Mouse (Mus musculus): ENCODE results near the gene Tesk2. TPM values are rescaled to one million over a fixed set of nuclear protein-coding genes. Genes with fewer than 3 reads are reported as not detected.
A peak's percentile ranks its signal among the peaks of the same experiment; 100 is the strongest.
"Not testable (repeated sequence)": the region's sequence is repeated elsewhere in the genome, so short reads cannot be mapped to it uniquely, and the experiment has no call there.

Tesk2 gene
- polyA plus RNA-seq (2012; rRNA removed) = 14.6 and 21.5 TPM in 2 replicates

DNA sequence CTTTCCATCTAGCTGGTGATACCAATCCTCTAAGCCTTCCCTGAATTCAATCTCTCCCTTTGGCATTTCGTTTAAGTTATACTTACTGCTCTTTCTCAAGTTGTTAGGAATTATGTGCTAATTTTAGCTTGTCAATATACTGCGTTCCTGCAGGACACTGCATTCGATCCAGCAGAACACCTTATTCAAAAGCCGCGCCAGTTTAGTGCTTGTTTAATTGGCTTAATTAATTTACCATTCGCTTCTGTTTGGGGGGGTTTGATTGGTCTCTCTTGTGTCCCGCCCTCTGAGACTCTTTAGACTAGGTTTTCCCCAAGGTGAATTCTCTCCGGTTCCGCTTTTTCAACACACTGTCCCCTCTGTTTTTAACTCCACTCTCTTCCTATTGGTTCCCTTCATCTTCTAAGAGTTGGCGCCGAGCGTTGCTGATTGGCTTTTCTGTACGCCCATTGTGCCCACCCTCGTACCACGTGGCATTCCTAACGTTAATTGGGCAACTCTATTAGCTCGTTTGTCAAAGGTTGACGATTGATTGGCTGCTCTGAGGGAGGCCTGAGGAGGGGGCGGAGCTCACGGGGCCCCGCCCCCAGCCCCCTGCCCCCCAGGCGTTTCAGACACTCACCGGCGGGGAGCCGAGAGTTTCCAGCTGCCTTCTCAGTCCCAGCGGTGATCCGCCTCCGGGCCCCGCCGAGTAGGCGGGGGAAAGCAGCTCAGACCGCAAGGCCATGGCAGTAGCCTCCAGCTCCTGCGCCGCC is at the start of gene Tesk2:
TSS of gene Tesk2 (plus strand) at position 606 of the 755 bp plus-strand sequence.
- DNase-seq (ENCODE audit: low read depth, low spot score) = peak; percentile 98
- WGBS = under 1% methylated on average over 33 of the region's 34 CpGs

DNA sequence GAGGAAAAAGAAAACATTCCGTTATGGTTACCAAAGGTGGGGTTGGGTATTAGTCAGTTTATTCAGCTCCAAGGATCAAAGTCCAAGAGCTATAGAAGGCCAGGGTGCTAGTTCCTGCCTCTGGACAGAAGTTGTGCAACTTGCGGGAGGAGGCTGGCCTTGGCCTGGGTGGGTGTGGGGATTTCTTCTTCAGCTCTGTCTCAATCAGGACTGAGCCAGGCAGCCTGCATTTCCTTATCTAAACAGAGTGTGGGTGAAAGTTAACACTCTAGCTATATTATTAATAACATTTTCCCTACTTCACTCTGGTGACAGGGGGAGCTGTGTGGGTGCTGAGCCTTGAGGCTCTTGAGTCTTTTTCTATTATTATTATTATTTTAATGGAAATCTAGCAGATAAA is 48.0 kb upstream of the Tesk2 start:
- 26% methylated on average over 2 of the region's 2 CpGs for WGBS
- peak; percentile 82 for DNase-seq (ENCODE audit: low read depth, low spot score)

DNA sequence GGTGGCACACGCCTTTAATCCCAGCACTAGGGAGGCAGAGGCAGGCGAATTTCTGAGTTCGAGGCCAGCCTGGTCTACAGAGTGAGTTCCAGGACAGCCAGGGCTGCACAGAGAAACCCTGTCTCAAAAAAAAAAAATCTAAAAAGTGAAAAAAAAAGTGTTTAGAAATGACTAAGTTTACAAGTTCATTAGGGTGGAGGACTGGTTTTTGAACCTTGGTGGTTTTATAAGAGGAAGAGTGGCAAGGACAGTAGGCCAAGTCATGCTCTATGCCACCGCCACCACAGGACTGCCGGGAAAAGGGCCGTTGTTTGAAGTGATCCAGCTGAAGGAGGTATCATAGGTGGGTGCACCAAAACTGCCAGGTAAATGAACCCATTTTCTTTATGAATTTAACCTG is 46.0 kb upstream of the Tesk2 start:
- WGBS = 83% methylated on average over 6 of the region's 6 CpGs
- DNase-seq (ENCODE audit: low read depth, low spot score) = not testable (repeated sequence)

DNA sequence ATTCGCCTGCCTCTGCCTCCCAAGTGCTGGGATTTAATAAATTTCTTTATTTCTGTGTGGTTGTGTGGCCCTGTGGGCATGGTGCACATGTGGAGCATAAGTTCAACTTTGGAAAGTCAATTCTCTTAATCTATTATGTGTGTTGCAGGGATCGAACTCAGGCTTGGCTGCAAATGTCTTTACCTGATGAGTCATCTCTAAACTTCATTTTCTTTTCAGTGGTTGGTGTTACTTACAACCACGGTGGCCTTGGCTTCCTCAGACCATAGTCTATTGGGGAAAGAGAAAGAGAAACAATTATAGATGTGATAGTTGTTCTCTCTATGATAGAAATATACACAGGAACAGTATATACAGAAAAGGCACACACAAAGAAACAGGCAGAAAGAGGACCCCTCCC is 44.7 kb upstream of the Tesk2 start:
- no peak for DNase-seq (ENCODE audit: low read depth, low spot score)
- 65% methylated on average over 3 of the region's 3 CpGs for WGBS

DNA sequence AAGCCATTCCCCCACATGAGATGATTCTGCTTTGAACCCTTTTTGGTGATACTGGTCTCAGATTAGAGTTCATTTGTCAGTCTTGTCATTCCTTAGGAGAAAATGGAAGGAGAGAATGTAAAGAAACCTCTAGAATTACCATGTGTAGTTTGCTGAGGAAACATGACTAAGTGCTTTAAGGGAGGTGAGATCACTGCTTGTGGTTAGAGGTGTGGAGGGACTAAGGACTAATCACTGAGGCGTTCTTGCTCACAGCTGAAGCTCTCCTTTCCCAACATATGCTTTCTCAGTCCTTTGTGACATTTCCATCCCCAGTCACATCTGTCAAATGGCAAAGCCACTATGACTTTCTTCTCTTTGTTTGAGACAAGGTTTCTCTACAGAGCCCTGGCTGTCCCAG is 42.9 kb upstream of the Tesk2 start:
- DNase-seq (ENCODE audit: low read depth, low spot score) = no peak
- 84% methylated on average over 1 of the region's 1 CpGs for WGBS

DNA sequence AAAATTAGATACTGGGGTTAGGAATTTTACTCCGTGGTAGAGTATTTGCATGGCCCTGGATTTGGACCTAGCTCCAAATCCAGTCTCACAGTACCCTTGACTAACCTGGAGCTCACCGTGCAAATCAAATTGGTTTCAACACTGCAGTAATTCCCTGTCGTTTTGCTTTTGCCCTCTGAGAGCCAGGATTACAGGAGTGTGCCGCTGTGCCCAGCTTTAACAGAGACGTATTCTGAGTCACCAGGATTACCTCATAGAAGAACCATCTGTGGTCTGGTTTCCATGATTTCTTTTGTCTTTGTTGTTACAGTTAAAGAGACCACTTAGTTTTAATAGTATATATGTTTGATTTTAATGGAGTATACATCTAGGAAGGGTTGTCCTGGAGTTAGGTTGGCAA is 41.6 kb upstream of the Tesk2 start:
- 45% methylated on average over 5 of the region's 5 CpGs for WGBS
- DNase-seq (ENCODE audit: low read depth, low spot score) = no peak

DNA sequence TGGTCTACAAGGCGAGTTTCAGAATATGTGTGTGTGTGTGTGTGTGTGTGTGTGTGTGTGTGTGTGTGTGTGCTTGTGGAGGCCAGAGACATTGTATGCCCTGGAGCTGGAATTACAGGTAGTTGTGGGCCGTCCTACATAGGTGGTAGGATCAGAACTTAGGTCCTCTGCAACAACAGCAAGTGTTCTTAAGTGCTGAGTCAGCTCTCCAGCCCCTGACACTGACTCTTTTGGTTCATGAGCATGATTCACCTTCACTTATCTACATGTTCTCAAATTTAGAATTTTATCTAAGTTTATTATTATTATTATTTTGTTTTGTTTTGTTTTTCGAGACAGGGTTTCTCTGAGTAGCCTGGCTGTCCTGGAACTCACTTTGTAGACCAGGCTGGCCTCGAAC is 40.2 kb upstream of the Tesk2 start:
- WGBS = 90% methylated on average over 4 of the region's 4 CpGs
- not testable (repeated sequence) for DNase-seq (ENCODE audit: low read depth, low spot score)

DNA sequence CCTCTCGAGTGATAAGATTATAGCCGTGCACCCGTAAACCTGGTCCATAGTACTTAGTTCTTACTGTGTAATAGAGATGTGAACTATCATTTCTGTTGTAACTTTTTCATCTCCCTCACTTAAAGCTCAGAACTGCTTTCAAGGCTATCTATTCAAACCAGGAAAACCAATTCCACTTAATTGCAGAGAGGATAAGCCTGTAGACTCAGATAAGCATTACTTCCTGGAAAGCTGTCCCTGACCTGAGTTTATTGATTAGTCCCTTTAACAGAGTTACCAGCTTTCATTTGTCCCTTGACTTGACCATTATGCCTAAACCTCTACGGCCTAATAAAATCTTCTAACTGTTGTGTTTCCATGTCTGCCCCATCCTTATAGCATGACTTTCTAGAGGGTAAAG is 36.8 kb upstream of the Tesk2 start:
- DNase-seq (ENCODE audit: low read depth, low spot score) = no peak
- whole genome bisulfite sequencing = 48% methylated on average over 4 of the region's 4 CpGs

DNA sequence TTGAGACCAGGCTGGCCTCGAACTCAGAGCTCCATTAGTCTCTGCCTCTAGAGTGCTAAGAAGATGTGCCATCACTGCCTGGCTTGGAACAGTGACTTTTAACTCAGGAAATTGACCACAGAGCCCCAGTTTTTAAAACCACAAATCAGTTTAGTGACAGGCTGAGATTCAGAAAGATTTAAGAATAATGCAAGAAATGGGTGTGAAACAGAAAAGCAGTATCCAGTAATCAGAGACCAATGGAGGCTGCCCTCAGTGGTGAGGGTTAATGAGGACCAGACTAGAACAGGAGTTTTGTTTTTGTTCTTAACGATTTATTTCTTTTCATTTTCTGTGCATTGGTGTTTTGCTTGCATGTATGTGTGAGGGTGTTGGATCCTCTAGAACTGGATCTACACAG is 36.1 kb upstream of the Tesk2 start:
- 78% methylated on average over 2 of the region's 2 CpGs for WGBS
- DNase-seq (ENCODE audit: low read depth, low spot score) = no peak

DNA sequence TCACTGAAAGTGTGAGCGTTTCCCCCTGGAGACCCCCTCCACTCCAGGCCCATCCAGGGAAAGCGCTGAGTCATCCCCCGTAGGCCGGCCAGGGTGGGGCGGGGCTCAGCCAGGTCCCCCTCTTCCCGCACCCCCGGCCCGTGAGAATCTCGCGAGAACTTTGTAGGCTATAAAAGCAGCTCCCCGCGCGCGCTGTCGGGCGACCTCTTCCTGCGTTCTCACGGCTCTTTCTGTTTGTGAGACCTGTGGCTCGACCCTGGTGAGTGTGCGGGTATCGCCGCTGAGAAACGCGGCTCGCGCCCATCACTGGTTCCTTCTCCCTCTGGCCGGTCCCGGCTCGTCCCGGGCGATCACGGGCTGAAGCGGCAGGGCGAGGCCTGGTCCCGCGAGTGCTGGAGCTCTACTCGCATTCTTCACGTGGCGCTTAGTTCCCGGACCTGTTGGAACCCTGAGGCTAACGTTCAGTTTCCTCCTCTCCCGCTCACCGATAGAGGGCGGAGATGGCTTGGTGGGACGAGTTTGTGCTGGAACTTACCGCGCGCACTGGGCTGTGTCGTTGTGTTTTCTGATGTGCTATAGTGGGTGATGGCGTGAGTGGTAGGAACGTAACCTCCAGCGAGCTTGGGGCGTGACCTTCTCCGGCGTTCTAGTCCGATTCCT is 35.2 kb upstream of the Tesk2 start, which contains the start of gene Prdx1:
TSS of gene Prdx1 (plus strand) at position 143 of the 660 bp plus-strand sequence.
- under 1% methylated on average over 56 of the region's 56 CpGs for WGBS
- peak; percentile 91 for DNase-seq (ENCODE audit: low read depth, low spot score)

DNA sequence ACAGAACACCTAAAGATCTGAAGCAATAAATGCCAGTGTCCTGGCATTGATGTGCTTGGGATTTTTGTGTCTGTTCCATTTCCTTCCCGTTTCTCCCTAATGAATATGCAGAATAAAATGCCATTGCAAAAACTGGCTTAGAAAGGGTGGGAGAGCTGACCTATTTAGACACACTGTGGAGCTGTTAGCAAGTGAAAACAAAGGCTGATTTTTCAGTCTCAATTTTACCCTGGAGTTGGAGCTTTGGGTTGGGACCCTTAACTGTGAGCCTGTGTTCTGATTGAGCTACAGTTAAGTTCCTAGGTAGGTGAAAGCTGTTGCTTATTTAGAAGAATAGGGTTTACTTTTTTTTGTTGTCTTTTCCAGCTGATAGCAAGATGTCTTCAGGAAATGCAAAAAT is 33.7 kb upstream of the Tesk2 start:
- 6% methylated on average over 1 of the region's 1 CpGs for WGBS
- DNase-seq (ENCODE audit: low read depth, low spot score) = no peak

DNA sequence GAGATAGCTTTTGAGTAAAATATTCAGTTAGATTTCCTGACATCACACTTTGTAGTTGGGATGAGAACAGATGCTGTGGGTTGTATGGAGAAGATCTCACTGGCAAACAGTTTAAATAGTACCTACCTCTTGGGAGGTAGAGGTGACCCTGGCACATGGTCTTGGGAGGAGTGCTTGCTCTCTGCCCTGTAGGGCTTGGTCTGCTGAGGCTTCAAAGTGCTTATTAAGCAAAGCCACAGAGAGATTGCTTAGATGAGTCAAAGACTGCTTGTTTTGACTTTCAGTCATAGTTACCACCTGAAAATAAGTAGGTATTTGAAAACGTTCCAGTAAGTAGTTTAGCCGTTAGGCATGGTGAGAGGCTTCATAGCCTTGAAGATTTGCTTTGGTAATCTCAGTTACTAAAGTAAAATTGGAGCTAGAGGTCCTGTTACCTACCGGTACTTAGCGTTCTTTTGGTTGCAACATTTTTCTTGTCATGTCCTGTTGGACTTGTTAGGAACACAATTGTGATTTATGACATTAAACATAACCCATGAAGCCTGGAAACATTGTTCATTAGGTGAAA is 31.4 kb upstream of the Tesk2 start:
- DNase-seq (ENCODE audit: low read depth, low spot score) = no peak
- WGBS = 45% methylated on average over 4 of the region's 4 CpGs

DNA sequence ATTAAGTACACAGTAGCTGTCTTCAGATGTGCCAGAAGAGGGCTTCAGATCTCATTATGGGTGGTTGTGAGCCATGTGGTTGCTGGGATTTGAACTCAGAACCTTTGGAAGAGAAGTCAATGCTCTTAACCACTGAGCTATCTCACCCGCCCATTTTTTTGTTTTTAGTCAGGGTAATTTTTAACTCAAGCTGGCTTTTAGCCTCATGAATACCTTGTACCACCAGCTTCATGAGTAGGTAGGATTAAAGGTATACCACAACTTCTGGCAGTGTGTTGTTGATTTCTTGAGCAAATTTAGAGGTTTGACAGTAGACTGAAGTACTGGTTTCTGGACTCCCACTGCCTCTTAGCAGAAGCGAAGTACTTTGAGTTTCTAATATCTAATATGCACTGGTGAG is 28.6 kb upstream of the Tesk2 start:
- 65% methylated on average over 2 of the region's 2 CpGs for WGBS
- DNase-seq (ENCODE audit: low read depth, low spot score) = no peak

DNA sequence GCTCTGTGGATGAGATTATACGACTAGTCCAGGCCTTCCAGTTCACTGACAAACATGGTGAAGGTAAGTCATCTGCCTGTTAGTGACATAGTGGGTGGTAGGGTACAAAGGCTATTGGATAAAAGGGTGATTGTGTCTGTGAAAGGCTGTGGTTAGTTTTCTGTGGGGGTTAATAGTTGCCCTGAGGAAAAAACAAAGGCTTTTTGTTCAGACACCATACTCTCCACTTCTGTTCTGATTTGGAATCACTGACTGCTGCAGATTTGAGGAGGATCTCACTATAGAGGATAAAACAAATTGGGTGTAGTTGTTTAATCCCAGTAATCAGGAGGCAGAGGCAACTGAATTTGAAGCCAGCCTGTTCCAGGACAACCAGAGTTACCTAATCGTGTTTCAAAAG is 27.0 kb upstream of the Tesk2 start:
- DNase-seq (ENCODE audit: low read depth, low spot score) = no peak
- 53% methylated on average over 2 of the region's 2 CpGs for WGBS

DNA sequence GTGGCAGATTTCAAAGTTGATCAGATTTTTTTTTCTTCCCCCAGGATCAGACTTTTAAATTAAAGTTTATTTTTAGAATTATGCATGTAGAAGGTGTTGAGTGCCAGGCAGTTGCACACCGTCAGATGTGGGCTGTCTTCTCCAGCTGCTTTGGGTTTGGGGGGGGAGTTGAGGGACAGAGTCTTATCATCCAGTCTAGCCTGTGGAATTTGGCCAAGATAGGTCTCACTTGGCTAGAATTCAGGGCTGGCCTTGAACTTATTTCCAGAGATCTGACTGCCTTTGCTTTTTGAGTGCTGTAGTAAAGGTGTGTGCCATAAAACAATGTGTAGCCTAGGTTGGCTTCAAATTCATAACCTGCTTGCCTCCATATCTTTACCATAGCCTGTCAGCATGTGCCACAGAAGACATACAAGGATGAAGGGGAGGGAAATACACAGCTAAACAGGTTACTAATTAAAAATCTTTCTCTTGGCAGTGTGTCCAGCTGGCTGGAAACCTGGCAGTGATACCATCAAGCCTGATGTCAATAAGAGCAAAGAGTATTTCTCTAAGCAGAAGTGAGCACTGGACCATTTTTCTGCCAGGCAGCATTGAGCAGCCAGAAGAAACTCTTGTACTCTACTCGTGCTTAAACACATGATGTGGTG is 21.9 kb upstream of the Tesk2 start:
- DNase-seq (ENCODE audit: low read depth, low spot score) = no peak
- 39% methylated on average over 2 of the region's 2 CpGs for WGBS

DNA sequence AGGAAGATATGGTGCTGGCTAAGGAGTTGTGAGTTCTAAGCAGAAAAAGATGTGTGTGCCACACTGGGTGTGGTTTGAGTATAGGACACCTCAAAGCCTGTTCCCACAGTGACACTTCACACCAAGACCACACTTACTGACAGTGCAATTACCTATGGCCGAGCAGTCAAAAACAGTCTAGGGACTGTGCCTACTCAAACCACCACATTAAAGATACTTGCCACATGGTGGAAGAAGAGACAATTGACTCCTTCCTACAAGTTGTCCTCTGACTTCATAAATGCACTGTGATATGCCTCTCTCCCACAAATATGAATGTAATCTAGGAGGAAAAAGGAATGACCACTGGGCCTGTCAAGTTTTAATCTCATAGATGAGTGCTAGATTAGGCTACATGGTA is 19.8 kb upstream of the Tesk2 start:
- no peak for DNase-seq (ENCODE audit: low read depth, low spot score)
- WGBS = 79% methylated on average over 1 of the region's 1 CpGs

DNA sequence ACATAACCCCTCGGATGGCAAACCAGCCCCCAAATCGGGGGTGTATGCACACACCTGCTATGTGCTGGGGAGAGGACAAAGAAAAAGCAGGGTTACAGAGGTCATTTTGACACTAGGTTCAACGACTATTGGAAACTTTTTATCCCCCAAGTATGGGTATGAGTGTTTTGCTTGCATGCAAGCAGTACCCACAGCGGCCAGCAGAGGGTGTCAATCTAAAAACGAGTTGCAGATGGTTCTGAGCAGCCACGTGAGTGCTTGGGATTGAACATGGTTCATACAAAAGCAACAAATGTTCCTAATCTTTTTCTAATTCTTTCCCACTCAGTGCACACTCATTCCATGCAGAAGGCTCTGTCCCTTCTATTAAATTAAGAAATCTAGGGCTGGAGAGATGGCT is 16.9 kb upstream of the Tesk2 start:
- WGBS = 29% methylated on average over 6 of the region's 6 CpGs
- no peak for DNase-seq (ENCODE audit: low read depth, low spot score)

DNA sequence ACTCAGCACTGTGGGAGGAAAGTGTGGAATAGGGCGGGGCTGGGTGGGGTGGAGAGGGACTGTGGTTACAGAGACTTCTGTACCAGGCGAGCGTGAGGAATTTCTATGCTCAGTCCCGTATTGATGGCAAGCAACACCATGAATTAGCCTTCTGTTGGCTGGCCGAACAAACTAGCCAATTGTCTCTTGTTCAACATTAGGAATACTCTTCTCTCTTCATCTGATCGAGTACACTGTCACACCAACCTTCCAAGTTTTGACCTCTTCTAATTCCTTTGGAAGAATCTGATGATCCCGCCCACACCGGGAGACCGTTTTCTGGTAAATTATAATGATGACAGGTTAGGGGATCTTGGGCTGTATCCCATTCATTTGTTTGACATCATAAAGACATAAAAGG is 13.1 kb upstream of the Tesk2 start:
- no peak for DNase-seq (ENCODE audit: low read depth, low spot score)
- 4% methylated on average over 9 of the region's 9 CpGs for WGBS

DNA sequence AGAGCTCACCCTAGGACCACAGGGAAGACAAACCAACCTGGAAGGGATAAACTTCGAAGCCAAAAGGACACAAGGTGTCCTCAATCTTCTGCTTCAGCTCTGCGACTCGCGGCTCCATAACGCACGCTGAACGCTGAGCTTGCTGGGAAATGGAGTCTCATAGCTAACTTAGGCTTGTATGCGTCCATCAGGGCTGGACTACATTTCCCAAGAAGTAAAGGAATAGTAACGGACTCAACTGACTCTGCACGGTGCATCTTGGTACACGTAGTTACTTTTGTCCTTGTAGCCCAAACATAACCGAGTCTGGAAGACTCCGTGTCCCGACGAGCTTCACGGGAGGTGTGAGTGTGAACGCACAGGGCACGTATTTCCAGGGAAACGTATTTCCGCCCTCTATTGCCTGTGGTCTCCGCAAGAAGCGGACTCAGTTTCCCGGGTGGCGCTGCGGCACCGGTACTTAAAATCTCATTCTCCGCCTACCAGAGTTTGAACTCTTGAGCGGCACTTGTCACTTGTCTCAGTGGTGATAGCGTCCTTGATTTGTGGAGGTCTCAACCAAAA is 12.5 kb upstream of the Tesk2 start, which contains the start of the genes Mmachc and Ccdc163:
TSS of gene Mmachc (minus strand) at position 206 of the 564 bp plus-strand sequence.
TSS of gene Ccdc163 (plus strand) at position 309 of the 564 bp plus-strand sequence.
- peak; percentile 98 for DNase-seq (ENCODE audit: low read depth, low spot score)
- under 1% methylated on average over 29 of the region's 29 CpGs for WGBS

DNA sequence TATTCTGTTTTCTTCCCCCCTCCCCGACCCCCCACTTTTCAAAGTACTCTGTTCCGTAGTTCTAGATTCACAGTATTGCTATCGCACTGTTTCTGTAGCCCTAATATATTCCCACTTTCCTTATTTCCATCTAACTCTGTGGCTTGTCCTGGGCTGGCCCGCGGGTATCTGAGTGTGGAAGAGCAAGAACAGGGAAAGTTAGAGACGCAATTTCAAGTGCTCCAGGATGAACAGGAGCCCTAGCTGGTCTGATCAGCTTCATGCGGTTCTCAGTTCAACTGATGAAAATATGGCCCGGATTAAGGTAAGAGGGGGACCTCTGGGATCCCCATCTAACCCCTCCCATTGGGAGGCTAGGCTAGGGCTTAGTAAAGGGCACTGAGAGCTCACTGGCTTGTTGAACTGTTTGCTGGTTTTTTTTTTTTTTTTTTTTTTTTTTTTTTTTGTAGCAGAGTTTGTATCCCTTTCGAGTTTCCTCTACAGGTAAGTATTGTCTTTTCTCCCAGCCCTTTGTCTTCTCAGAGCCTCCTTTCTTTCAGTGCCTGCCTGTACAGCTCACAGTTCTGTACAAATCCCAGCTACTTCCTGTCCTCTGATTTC is 11.9 kb upstream of the Tesk2 start:
- DNase-seq (ENCODE audit: low read depth, low spot score) = no peak
- WGBS = 5% methylated on average over 9 of the region's 9 CpGs
